Mouse (Mus musculus): ENCODE measurements at regions not wholly inside any gene's neighbourhood (a gene's known extent, or its start where the extent isn't known, plus 50 kb on each side); places are given as distances from the start of the nearest gene placed in this dataset.
"Not testable (repeated sequence)": the region's sequence is repeated elsewhere in the genome, so short reads cannot be mapped to it uniquely, and the experiment has no call there.

- H3K9ac ChIP-seq (replicated peaks); H3K36me3 ChIP-seq; H3K4me3 ChIP-seq; H3K9me3 ChIP-seq; H3K4me2 ChIP-seq (replicated peaks); H3K27ac ChIP-seq (replicated peaks); H3K4me1 ChIP-seq; H3K27me3 ChIP-seq: not testable (repeated sequence)
- 16% methylated on average over 4 of the region's 4 CpGs for WGBS
- peak; percentile 78 for ATAC-seq (ENCODE audit: low FRiP score, low read depth)
These were observed 92.4 kb upstream of the Huwe1 start for GRCm38 (mm10) chrX:151708055-151708670.

All from midbrain, embryonic 12.5 days (tissue).